Mouse (Mus musculus): ENCODE data around the gene Gngt2.

The Gngt2 gene

GRCm38 (mm10) chr11:95825625-95826024, 11.4 kb upstream of the Gngt2 start:
- intact Hi-C loops (cut with DNase I) = loop anchor here (2.0 kb wide), 1 partner anchor 55 kb away; no protein-coding TSS in a partner anchor

GRCm38 (mm10) chr11:95826317-95827167, 10.5 kb upstream of the Gngt2 start:
- intact Hi-C loops (cut with DNase I) = no loop called here

GRCm38 (mm10) chr11:95827168-95827447, 9.9 kb upstream of the Gngt2 start:
- intact Hi-C loops (cut with DNase I) = no loop called here

GRCm38 (mm10) chr11:95827464-95828085, 9.4 kb upstream of the Gngt2 start:
- intact Hi-C loops (cut with DNase I) = loop anchor here (2.0 kb wide), 1 partner anchor 25 kb away; no protein-coding TSS in a partner anchor

GRCm38 (mm10) chr11:95828181-95828964, 8.6 kb upstream of the Gngt2 start:
- intact Hi-C loops (cut with DNase I) = loop anchor here (2.0 kb wide), 1 partner anchor 24 kb away; no protein-coding TSS in a partner anchor

GRCm38 (mm10) chr11:95829526-95830050, 7.4 kb upstream of the Gngt2 start:
- intact Hi-C loops (cut with DNase I) = loop anchor here (2.0 kb wide), 1 partner anchor 23 kb away; no protein-coding TSS in a partner anchor

- intact Hi-C loops (cut with DNase I) = no loop called here
Measured at GRCm38 (mm10) chr11:95830411-95831275, 6.4 kb upstream of the Gngt2 start.

- intact Hi-C loops (cut with DNase I) = no loop called here
Measured at GRCm38 (mm10) chr11:95831276-95831619, 5.8 kb upstream of the Gngt2 start.

- intact Hi-C loops (cut with DNase I) = no loop called here
Measured at GRCm38 (mm10) chr11:95831641-95832040, 5.4 kb upstream of the Gngt2 start.

GRCm38 (mm10) chr11:95832129-95833005, 4.6 kb upstream of the Gngt2 start:
- intact Hi-C loops (cut with DNase I) = no loop called here

- intact Hi-C loops (cut with DNase I) = no loop called here
Measured at GRCm38 (mm10) chr11:95833006-95833570, 3.9 kb upstream of the Gngt2 start.

- intact Hi-C loops (cut with DNase I) = no loop called here
Measured at GRCm38 (mm10) chr11:95833631-95834142, 3.3 kb upstream of the Gngt2 start.

GRCm38 (mm10) chr11:95834143-95834667, 2.8 kb upstream of the Gngt2 start:
- intact Hi-C loops (cut with DNase I) = no loop called here

GRCm38 (mm10) chr11:95834742-95835710, 2.0 kb upstream of the Gngt2 start:
- intact Hi-C loops (cut with DNase I) = no loop called here

GRCm38 (mm10) chr11:95835832-95836231, 1.2 kb upstream of the Gngt2 start:
- intact Hi-C loops (cut with DNase I) = no loop called here

GRCm38 (mm10) chr11:95836433-95836832, 583 bp upstream of the Gngt2 start:
- intact Hi-C loops (cut with DNase I) = no loop called here

- intact Hi-C loops (cut with DNase I) = no loop called here
Measured at GRCm38 (mm10) chr11:95838598-95838997, 1.6 kb downstream of the Gngt2 start.

All from adrenal gland (tissue).